Mouse (Mus musculus) layer of hippocampus, postnatal 10 days (tissue): Measurements from ENCODE around the gene Fgd4. TPM values are rescaled to one million over a fixed set of nuclear protein-coding genes. Genes with fewer than 3 reads are reported as not detected.

Source experiments
- DNase-seq, 2 experiments: peaks; one replicate each; pipeline ENCODE4 v3.0.0; 2021; ENCODE audit warnings: low spot score in 2 of 2
- long read RNA-seq: library from polyadenylated mRNA; stranded (forward); transcript quantifications from one replicate; pipeline ENCODE4 v2.0.0, GENCODE M21; 2023
- total RNA-seq, 2 experiments: library from RNA; stranded (reverse); gene quantifications; 2 replicates each; pipeline ENCODE4 v1.2.3; 2021

Fgd4 gene
- 10 to 100 TPM; 54.1 to 60.6 TPM for total RNA-seq
- long read RNA-seq, partial matches to known transcripts, result 1 of 3 reads
- long read RNA-seq, other reads (novel, unspliced or antisense), result 2 of 3 reads

DNA sequence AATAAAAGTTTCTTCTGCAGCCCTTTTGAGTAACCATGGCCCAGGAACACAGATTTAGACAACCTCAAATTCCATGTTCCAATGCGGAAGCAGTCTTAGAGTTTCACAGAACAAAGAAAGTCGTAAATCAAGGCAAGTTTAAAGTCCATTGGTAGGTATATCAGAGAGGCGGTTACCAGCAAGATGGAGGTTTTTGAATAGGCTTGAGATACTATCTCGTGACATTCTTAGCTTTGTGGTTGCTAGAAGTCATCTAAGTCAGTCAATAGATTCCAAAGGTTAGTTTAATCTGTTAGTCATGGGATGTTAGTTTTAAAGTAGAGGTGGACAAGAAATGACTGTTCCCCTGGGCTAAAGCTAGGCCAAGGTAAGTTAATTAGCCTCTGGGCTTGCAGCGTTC lies at the start of gene Fgd4:
TSS of gene Fgd4 (minus strand) at position 89 of the 400 bp plus-strand sequence.
- no peak for DNase-seq

DNA sequence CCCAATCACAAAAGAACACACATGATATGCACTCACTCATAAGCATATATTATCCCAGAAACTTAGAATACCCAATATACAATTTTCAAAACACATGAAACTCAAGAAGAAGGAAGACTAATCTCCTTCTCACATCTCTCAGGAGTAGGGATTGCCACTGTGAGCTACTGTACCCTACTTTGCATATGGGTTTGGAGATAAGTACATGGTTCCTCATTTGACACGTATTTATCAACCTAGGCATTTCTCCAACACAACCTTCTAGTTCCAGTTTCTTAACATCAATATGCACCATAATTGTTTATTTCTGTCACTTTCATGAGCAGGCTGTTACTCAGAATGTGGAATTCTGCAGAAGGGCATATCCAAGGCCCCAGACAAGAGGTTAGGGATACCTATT lies 44.8 kb upstream of the Fgd4 start:
- no peak for DNase-seq

DNA sequence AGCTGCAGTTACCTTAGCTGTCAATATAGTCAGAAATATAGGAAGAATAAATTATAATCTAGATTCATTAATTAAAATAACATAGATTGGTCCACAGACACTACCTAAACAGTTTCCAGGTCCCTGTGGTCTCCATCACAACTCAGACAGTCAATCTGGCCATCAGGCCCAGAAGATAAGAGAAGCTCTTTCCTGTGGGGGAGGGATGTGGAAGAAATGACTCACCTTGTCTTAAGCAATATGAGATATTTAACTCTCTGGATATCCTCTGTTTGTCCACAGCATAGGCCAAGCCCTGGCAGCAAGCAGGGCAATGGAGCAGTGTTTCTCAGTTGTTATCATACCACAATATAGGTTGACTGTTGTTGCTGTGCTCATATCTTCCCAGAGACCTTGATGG lies 33.4 kb upstream of the Fgd4 start:
- no peak for DNase-seq

DNA sequence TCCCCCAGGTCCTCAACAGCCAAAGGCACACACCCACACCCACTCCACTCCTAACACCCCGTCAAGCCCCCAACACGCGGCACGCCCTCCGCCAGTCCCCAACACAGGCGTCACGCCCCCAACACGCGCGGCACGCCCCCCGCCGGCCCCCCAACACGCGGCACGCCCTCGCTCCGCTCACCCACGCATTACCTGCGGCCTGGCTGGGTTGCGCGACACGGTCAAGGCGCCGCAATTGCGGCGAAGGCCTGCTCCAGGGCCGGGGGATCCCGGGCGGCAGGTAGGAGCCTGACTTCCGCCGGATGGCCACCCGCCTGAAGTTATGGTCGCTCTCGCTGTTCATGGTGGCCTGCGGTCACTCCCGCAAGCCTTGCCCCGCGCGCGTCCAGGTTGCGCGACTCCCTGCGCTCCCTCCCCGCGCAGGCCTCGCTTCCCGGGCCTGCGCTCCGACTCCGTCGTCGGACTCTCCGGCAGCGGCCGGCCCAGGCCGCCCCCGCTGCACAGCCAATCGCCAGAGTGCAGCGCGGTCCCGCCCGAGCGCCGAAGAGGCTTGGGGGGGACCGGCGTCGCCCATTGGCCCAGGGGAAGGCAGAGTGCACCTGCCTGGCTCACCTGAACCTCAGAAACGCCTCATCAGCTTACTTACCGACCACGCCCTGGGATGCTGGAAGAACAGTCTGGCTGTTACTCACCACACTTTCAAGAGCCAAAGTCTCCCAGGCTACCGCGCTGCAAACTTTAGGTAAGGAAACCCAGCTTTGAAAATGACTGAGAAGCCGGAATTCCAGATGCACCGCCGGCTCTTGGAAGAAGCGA lies 555 bp downstream of the Fgd4 start:
- peak; percentile 18 to 38 for DNase-seq

DNA sequence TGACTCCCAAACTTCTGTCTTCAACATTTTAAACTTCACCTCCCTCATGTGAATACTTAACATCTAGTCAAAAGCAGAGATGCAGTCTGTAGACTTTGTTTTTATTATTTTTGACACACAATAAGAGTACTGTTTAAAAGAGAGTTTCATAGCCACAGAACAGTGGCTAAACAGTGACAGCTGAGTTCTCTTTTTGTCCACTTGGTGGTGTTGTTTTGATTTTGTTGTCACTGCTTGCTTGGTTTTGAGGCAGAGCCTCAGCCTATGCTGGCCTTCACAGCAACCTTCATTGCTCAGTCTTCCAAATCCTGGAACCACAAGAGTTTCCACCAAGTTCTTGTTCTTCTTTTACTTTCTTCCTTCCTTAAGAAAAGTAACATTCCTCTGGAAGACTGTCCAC lies 3.8 kb downstream of the Fgd4 start:
- DNase-seq, result no peak

DNA sequence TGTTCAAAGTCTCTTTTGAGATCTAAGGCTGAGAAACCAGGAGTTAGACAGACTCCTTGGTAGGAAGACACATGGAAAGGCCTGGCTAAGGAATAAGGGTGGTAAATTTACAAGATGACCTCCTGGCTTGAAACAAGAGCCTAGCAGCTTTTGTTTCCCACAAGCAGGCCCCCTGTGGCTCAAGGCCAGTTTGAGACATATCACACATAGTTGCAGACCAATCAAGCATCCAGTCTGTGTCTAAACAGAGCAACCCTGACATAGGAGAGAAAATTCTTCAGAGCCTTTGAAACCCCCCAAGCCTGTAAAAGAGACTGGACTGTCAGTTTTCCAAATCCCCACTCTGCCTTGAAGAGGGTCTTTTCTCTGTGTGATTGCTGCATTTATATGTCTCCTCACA lies 7.7 kb downstream of the Fgd4 start:
- no peak for DNase-seq

DNA sequence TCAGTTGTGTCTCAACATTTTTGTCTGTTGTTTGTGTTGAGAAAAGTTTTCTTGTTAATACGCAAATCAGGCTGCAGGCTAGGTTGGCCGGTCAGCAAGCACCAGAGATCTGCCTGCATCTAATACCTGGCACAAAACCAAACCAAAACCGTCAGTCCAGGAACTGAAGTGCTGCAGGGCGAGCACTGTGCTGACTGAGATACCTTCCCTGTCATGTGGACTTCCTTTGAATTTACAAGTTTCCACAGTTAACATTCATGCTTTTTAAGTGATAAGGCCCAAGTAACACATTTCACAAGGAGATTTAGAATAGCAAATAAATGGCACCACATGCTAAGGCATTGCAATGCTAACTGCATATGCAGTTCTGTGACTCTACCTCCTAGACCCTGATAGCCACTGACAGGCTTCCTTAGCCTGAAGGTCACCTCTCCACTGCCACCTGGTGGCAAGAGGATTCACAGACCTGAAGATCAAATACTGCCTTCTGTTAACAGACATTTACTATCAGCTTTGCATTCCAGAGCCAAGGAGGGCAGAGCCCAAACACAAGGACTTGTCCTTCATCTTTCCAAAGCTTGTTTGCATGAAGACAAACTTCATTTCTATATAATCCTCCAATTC lies 15.8 kb downstream of the Fgd4 start:
- peak; percentile 66 to 76 for DNase-seq

DNA sequence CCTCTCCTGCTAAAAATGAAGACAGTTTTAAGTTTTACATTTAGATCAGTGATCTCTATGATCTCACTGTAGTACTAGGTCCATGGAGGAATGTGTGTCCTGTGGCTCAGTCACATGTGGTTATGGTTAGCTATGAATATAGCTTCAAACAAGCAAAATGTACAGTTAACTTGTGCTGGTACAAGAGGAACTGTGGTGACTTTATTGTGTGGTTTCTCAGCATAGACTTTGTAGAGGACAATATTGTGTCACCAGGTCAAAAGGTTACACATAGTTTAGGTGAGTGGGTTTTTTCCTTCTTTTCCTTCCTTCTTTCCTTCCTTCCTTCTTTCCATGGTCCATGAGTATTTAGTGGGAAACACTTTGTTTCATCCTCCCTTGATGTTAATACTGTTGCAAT lies 23.8 kb downstream of the Fgd4 start:
- DNase-seq, result no peak

DNA sequence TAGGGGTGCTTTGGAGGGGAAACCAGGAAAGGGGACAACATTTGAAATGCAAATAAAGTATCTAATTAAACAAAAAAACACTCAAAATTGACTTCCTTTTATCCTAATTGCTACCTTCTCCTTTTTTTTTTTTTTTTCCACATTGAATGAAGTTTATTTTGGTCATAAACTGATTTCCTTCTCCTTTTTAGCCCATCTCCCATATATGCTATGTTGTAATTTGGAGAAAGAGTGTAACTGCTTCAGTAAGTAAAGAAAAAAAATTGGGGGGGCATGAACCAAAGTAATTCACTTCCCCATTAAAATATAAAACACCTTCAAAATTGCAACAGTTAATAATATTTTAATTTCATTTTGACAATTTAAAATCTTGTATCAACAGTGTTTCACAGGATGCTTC lies 25.8 kb downstream of the Fgd4 start:
- DNase-seq, result no peak

DNA sequence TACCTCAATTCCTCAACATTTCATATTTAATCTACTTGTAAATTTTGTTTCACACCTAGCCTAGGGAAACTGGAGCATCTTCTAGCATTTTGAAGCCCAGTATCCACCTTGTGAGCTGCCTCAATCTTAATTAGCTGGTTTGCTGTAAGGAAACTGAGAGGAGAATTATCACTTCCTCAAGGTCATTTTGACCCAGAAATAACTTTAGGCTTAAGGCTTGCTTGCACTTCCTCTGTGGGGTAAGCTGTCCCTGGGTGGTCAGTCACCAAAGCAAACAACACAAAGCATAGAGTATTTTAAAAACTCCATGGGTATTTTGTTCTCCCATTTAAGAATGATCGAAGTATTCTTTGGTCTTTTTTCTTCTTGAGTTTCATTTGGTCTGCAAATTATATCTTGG lies 27.2 kb downstream of the Fgd4 start:
- DNase-seq, result no peak

DNA sequence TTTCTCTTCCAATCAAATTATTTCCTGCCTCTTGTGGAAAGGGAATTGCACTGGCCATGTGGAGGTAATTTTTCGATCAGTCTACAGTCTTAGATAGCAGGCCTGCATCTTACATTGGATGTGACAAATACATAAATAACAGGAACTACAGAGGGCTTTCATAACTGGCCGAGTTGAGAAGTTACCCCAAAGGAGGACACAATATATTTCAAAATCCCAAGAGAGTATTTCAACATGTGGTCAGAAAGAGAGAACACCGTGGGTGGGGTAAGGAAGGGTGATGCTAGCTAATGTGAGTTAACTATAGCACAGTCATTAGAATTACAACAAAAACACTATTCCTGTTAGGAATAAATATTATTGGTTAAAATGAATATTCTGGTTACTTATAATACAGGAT lies 29.0 kb downstream of the Fgd4 start:
- DNase-seq, result no peak

DNA sequence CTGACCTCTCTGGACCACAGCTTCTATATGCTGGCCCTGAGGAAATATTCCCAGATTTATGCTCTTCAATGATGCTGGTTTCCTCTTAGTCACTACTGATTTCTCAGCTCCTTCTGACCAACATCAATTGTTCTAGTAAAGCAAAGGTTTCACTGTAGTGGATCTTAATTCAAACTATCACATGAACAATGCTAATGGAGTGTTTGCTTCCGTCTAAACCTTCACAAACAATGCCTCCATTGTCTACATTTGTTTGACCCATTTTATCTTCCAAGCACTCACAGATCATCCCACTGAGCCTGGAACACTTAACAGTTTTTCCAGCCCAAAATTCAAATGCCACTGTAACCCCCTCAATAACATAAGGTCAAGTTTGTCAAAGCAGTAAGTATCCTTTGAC lies 33.6 kb downstream of the Fgd4 start:
- no peak for DNase-seq

DNA sequence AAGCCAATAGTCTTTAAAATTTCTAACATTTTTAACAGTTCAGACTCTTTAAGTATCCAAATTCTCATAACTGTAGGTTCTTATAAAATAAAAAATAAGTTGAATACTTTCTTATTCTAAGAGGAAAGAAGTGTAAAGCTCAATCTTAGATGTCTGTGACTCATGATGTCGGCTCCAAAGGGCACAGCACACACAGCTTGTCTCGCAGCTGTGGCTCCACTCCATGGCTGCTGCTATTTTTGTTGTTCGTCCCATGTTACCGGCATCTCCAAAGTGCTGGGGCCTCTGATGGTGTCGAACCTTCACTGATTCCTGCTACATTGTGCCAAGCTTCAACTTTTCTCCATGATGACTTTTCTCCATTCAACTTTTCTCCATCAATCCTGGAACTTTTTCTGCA lies 34.1 kb downstream of the Fgd4 start:
- DNase-seq, result no peak

DNA sequence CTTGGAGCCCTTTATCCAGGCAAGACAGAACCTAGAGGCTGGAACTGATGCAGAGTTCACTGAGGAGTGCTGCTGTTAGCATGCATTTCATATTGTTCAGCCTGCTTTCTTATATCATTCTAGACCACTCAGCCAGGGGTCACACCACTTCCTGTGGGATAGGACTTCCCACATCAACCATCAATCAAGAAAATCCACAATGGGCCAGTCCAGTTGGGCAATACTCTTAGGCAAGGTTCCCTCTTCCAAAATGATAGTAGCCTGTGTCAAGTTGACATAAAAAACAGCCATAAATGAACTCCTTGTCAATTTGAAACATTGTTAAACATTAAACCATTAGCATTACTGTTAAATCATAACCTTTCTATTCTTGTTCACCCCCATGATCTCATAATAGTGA lies 34.6 kb downstream of the Fgd4 start:
- no peak for DNase-seq

DNA sequence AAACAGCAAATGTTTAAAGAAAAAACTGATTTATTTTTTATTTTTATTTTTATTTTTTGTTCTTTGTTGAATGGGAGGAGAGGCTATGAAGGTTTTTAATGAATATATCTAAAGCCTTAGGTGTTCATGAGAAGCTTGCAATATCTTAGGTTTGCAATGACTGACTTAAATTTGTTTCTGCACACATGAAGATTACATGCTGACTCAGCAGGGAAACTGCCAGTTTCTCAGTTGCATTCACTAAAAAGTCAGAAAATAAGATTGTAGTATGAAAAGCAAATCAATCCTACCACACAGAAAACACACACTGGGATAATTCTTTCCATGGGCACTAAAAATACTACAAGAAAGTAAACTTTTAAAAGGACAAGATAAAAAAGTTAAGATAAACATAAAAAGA lies 39.6 kb downstream of the Fgd4 start:
- DNase-seq, result no peak

DNA sequence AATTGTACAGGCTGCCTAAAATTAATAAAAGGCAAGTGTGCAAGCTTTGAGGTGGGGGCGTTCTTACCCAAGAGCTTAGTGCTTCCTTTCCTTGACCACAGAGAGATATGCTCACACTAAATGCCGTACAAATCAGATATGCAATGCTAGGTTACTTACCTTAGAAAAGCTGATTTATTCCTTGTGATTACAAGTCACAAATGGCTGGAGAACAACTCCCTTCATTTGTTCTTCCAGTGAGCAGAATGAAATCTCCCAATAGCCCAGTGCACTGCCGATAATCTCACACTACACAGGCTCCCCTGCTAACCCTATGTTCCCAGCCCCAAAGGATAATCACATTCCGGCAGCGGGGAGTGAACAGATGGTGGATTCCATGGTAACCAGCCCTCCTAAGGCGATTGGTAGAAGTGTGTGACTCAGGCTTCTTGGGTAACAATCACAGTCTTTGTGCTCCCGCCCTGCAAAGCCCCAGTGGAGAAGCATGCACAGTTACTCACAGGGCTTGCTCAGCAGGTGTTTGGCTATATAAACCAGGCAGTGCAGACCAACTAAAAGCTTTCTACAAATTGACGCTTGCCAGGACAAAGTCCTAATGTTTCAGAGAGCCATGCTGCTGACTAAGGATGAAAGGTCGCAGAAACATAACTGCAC lies 40.3 kb downstream of the Fgd4 start:
- DNase-seq, result peak; percentile 75 to 79

DNA sequence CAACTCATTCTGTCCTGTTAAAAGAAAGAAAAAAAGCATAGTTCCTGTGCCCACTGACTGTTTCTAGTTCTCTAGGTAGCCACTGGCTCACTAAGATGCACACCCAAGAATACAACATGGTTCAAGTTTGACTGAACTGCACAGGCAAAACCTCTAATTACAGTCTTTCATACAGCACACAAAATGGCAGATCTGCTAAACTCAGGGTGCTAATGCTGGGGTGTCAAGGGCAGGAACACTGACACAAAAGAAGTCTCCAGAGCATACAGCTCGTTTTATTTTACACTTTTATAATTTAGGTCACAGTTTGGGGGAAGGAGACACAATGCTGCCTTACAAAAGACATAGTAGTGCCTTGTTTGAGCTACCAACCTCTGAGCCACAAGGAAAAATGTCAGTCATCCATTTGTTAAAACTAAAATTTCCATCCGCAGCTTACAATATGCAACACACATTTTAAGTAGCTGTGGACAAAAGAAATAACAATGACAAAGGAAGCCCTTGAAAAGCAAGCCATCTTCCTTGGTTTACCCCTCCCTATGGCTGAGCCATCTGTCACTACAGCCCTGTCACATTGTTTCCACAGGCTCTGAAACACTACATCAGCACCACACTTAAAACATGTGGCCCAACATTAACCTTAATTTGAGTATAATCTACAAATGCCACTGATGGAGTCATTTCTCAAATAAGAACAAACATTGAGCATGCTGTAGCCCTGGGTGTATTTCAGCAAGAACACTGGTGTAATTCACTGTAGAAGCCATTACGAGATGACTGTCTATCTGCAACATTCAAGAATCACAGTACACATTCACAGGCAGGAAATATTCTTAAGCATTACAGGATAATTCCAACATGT lies 41.1 kb downstream of the Fgd4 start:
- peak in 1 of 2 experiments; percentile 23 for DNase-seq

DNA sequence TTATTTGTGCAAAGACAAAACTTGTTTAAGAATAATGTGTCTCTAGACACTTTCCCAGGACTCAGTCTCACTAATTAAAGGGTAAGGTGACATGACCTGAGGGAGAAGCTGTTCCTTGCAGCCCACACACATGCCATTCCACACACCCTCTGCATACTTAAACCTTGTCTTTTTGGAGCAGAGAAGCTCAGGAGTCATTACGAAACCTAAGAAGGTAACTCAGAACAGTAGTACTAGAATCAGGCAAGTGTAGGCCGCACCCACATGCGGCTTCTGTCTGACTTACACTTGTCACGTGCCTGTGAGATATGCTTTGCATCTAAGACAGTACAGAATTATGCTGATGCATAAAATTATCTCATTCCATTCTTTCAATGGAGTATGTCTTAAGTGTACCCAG lies 42.6 kb downstream of the Fgd4 start:
- DNase-seq, result no peak

DNA sequence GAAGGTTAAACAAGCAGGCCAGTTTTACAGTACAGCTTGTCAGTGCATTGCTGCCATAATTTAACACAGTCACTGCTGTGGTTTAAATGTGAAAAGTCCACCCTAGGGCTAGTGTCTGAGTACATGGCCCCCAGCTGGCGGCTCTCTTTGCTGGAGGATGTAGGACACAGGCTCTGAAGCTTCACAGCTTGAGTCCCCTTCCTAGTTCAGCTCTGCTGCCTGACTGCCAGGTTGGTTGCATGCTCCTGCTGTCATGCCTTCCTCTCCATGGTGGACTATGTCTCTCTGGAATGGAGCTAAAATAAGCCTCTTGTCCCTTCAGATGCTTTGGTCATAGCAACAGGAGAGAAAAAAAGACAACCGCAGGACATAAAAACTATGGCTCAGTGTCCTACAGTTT lies 46.3 kb downstream of the Fgd4 start:
- no peak for DNase-seq

DNA sequence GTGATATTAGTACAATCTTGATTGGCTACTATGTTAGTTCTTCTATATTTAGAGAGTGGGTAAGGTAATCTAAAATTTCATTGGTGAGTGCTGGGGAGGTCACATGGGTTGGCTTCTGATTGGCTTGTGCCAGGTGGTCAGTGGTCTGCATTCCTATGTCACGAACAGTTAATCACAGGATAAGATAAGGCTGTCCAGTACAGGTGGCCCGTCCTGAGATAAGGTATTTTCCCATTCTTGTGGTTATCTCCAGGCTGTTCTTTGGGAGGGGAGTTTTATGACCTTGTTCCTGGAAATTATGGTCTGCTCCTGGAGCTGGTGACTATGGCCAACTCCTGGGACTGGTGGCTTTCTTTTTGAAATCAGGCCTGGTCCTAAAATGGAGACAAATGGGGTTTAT lies 48.2 kb downstream of the Fgd4 start:
- DNase-seq, result no peak

DNA sequence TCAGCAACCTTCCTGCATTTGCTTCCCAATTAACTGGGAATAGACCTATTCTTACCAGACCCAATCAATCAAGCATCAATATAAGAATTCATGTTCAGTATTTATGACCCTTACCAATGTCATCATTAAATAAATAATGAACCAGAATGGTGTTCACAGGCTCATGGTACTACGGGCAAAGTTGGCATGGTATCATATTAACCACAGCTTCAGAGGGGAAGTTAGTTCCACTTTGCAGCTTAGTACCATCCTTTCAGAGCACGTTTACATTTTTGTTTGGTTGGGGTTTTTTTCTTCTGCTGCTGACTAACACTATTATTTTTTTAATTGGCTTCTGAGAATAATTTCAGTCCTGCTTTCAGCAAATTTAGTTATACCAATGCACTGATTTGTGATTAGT lies 51.2 kb downstream of the Fgd4 start:
- DNase-seq, result no peak
